Mouse (Mus musculus): ENCODE measurements around the gene Gm20532.

DNA sequence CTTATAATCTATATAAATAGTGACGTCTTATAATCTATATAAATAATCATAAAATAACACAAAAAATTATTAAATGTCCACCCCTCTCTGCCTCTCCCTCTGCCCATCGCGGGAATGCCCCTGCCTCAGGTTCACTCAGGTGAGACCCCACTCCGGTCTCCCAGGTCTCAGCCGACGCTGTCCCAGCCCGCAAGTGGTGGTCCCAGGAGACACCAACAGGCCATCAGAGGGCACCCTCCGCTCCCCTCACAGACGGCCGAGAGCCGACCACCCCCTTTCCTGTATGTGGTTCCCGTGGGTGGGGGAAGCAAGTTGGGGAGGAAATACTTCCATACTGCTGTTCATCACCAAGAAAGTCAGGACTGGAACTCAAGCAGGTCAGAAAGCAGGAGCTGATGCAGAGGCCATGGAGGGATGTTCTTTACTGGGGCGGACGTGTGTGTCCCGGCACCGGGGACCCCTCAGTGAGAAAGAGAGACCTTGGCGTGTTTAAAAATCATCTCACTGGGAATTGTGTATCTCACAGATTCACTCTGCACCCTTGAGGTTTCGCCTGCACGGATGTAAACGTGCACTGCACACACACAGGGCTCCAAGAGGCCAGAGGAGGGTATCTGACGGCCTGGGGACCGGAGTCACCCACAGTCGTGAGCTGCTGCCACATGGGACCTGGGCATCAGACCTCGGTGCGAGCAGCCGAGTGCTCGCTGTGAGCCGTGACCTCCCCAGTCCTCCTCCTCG lies 75.5 kb downstream of the Gm20532 start:
- TF ChIP-seq CTCF (IDR thresholded peaks at IDR 0.05; ENCODE audit: borderline replicate concordance, extremely low read depth, insufficient read depth, insufficient read length) (no peak), POLR2A (IDR thresholded peaks at IDR 0.05; ENCODE audit: borderline replicate concordance, extremely low read depth, insufficient read depth, insufficient read length, poor library complexity, severe bottlenecking) (no peak)

Data from brain, embryonic 14.5 days (tissue).